Mouse (Mus musculus): ENCODE measurements around the gene Pnmal1. TPM values are rescaled to one million over a fixed set of nuclear protein-coding genes. Genes with fewer than 3 reads are reported as not detected.

Pnmal1 gene
- polyA plus RNA-seq, 1 experiment from 2014 or later: 0.33 TPM

DNA sequence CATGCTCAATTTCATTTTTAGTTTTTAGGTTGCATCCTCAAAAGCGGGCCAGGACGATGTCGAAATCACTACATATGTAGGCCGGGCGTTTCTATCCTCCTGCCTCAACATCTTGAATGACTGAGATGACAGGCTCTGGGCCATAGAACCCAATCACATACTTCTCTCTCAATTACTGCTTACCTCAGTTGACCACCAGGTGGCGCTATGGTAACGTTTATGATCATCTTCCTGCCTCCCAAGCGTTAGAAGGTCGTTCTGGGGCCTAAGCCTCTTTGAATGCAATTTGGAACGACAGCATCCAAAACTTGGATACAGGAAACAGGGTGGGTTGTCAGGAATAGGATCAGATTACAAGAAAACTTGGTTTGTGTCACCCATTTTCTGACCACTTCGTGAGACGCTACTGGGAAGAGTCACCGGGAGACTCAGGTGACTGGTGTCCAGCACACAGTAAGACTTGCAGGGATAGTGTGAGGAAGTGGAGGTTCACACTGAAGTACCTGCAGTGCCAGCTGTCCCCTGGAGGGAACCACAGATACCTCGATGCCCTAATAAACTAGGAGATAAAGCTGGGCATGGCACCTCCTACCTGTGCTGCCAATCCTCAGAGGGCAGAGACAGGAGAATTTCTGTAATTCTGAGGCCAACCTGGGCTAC, 27.4 kb upstream of the Pnmal1 start:
- Histone ChIP-seq H3K4me2 (no peak overlapping the region), H3K4me3 (no peak overlapping the region), H3K27ac (no peak overlapping the region), H3K4me1 (0 out of 2 replicates have a peak, but pooled peaks cover 2% of the 10 kb centered on the region), H3K9me3 (no peaks in the 10 kb centered on the region), H3K36me3 (no peaks in the 10 kb centered on the region), H3K9ac (no peak overlapping the region), H3K27me3 (no peaks in the 10 kb centered on the region)
- 18% methylated on average over 14 of the region's 14 CpGs for WGBS
- ATAC-seq (ENCODE audit: insufficient number of reproducible peaks, low FRiP score, low TSS enrichment, low read depth): peak; percentile 61; the same call in 1 of the 2 replicates

DNA sequence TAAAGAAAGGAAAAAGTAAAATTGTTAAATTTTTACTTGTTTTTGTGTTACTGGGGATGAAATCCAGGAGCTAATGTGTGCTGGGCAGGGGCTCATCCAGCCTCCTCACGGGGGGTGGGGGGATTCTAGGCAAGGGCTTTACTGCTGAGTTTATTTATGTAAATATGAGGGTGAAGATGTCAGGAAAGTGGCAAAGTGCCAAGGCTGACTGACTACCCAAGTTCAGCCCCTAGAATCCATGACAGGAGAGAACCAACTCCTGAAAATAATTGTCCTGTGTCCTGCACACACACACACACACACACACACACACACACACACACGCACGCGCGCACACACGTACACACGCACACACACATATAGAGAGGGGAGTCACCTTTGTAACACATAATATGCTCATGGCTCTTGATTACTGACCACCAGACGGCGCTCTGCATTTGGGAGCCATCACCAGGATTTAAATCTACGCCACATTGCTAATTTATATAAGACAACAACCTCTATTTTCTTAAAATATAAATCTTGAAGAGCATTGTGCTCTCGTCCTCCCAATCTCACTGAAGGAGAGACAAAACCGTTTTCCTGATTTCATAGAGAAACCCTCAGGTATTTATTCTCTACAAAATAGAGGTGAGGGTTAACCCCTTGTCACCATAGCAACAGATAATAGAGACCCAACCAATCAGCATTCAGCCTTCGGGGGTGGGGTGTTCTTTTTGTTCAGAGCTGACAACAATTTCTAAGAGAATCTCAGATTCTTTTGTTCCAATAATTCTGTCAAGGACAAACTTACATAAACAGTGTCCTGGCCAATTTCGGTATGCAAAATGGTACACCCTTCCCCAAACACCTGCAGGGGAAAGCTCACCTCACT, 26.5 kb upstream of the Pnmal1 start:
- H3K27me3 ChIP-seq: no peaks in the 10 kb centered on the region
- 0 out of 2 replicates have a peak, but pooled peaks have one; percentile 42 for ATAC-seq (ENCODE audit: insufficient number of reproducible peaks, low FRiP score, low TSS enrichment, low read depth)
- H3K4me2 ChIP-seq: no peak overlapping the region
- no peak overlapping the region for H3K27ac ChIP-seq
- H3K9ac ChIP-seq: no peak overlapping the region
- no peak overlapping the region for H3K4me3 ChIP-seq
- 49% methylated on average over 14 of the region's 14 CpGs for WGBS
- 0 out of 2 replicates have a peak, but pooled peaks cover 2% of the 10 kb centered on the region for H3K4me1 ChIP-seq
- no peaks in the 10 kb centered on the region for H3K36me3 ChIP-seq
- H3K9me3 ChIP-seq: no peaks in the 10 kb centered on the region

DNA sequence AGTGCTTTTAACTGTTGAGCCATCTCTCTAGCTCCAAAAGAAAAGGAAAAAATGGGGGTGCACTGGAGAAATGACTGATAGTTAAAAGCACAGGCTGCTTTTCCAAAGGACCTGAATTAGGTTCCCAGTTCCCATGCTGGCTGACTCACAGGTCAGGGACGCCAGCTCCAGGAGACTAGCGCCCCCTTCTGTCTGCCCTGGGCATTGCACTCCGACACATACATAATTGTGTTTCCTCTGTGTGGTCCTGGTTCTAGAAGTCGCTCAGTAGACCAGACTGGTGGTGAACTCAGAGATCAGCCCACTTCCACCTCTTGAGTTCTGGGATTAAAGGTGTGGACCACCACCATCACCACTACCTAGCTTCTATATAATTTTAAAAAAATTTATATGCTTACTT, 22.2 kb upstream of the Pnmal1 start:
- Histone ChIP-seq H3K9ac (no peak overlapping the region), H3K36me3 (no peaks in the 10 kb centered on the region), H3K27me3 (no peaks in the 10 kb centered on the region), H3K9me3 (no peaks in the 10 kb centered on the region), H3K27ac (no peak overlapping the region), H3K4me3 (no peak overlapping the region), H3K4me2 (no peak overlapping the region), H3K4me1 (peaks cover 20% of the 10 kb centered on the region)
- WGBS: 53% methylated on average over 4 of the region's 4 CpGs
- no peak for ATAC-seq (ENCODE audit: insufficient number of reproducible peaks, low FRiP score, low TSS enrichment, low read depth)

DNA sequence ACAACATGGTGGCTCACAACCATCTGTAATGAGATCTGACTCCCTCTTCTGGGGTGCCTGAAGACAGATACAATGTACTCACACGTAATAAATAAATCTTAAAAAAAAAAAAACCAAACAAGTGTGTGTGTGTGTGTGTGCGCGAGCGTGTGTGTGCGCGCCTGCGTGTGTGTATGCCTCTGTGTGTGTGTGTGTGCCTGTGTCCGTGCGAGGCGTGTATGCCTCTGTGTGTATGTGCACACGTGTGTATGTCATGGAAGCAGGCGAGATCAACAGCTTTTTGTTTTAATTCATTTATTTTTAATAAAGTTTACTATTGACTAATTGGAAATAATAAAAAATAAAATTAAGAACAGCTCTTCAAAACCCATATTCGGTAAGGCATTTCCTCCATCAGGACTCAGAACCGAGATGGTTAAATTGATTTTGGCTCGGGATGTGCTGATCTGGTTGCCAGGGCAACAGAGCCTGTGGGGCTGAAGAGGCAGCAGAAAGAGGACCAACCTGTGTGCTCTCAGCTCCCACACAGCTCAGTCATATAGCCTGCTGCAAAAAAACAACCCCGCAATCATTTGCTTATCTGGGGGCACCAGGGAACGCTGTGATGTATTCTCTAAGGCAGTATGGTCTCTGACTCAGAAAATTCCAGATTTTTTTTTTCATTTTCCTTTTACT, 21.2 kb upstream of the Pnmal1 start:
- Histone ChIP-seq H3K4me3 (no peak overlapping the region), H3K27ac (no peak overlapping the region), H3K27me3 (no peaks in the 10 kb centered on the region), H3K9ac (no peak overlapping the region), H3K9me3 (no peaks in the 10 kb centered on the region), H3K36me3 (no peaks in the 10 kb centered on the region), H3K4me2 (no peak overlapping the region), H3K4me1 (peaks cover 20% of the 10 kb centered on the region)
- ATAC-seq (ENCODE audit: insufficient number of reproducible peaks, low FRiP score, low TSS enrichment, low read depth): no peak
- 66% methylated on average over 17 of the region's 17 CpGs for WGBS

DNA sequence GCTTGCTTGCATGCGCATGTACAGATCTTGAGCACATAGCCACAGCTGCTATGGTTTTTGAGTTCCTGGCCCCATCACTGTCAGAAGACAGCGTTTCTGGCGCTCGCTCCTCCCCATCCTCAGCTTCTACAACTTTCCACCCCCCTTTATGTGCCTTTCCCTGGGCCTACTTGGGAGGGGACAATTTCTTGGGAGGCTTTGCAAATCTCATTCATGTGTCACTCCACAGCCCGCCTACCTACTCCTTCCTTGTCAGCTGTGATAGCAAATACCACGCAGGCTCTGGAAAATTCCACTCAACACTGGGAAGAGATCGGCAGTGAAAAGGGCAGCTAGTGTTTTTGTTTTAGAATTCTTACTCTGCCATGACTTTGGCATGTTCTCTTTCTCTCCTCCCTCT, 19.2 kb upstream of the Pnmal1 start:
- peaks cover 7% of the 10 kb centered on the region for H3K27me3 ChIP-seq
- no peak for ATAC-seq (ENCODE audit: insufficient number of reproducible peaks, low FRiP score, low TSS enrichment, low read depth)
- 0 out of 2 replicates have a peak overlapping the region, but pooled peaks have one; percentile 5 for H3K4me2 ChIP-seq
- H3K9me3 ChIP-seq: no peaks in the 10 kb centered on the region
- no peaks in the 10 kb centered on the region for H3K36me3 ChIP-seq
- H3K4me1 ChIP-seq: peaks cover 34% of the 10 kb centered on the region
- 28% methylated on average over 7 of the region's 7 CpGs for WGBS
- H3K27ac ChIP-seq: peak overlapping the region; percentile 78
- H3K4me3 ChIP-seq: no peak overlapping the region
- no peak overlapping the region for H3K9ac ChIP-seq

DNA sequence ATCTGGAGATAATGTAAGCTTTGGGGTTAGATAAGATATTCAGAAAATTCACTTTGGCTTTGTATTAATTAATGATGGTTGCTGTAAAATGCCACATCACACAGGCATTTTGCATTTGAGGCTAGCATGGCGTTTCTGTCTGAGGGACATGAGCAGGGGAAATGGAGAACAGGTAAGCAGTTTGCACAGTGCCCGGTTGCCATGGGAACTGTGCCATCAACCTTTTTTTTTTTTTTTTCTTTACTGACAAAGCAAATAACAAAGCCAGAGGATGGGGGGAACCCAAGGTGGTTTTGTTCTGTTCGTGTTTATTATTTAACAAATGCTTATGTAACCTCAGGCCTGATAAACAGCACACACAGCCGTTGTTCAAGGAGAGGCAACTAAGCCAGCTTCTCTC, 16.6 kb upstream of the Pnmal1 start:
- 61% methylated on average over 4 of the region's 4 CpGs for WGBS
- H3K36me3 ChIP-seq: no peaks in the 10 kb centered on the region
- no peak for ATAC-seq (ENCODE audit: insufficient number of reproducible peaks, low FRiP score, low TSS enrichment, low read depth)
- H3K4me3 ChIP-seq: no peak overlapping the region
- H3K27ac ChIP-seq: no peak overlapping the region
- H3K4me2 ChIP-seq: no peak overlapping the region
- H3K9ac ChIP-seq: no peak overlapping the region
- no peaks in the 10 kb centered on the region for H3K9me3 ChIP-seq
- peaks cover 29% of the 10 kb centered on the region for H3K27me3 ChIP-seq
- H3K4me1 ChIP-seq: peaks cover 59% of the 10 kb centered on the region

DNA sequence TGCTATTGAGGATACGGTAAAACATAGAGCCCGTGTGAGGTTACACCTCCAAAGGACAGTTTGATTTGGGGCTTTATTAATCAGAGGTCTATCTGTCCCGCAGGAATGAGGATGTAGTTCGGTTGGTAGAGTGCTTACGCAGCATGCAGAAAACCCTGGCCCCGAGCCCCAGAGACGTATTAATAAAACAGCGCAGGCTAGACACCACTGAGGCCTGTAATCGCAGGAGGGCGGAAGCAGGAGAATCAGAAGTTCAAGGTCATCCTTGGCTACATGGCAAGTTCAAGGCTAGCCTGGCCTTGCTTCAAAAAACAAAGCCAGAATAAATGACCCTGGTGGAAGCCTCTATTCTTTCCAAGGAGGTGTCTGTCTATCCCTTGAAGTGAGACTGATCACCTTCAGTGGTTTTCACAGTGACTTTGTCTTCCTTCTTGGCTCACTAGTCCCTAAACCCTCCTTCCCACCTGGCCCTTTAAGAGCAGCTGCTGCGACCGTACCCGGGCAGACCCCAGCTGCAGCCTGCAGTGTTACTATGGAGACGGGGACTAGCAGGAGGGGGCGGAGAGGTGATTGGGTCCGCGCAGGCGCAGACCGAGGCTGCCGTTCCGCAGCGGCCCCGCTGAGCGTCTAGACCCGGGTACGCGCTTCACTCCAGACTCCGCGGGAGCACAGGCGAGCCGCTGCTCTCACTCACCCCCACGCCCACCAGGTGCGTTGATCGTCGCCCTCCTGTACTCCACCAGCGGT, 15.2 kb upstream of the Pnmal1 start, which contains the start of gene Pnmal2:
Gene Pnmal2, plus strand, starts transcription at position 622 of the 747 bp plus-strand sequence.
- peak within 1 kb of the TSS; percentile 64 for H3K4me3 ChIP-seq
- peaks cover 68% of the 10 kb centered on the region for H3K4me1 ChIP-seq
- no peaks in the 10 kb centered on the region for H3K9me3 ChIP-seq
- H3K4me2 ChIP-seq: peak within 1 kb of the TSS; percentile 81
- H3K27me3 ChIP-seq: peaks cover 41% of the 10 kb centered on the region
- H3K36me3 ChIP-seq: no peaks in the 10 kb centered on the region
- WGBS: 14% methylated on average over 36 of the region's 36 CpGs
- peak within 1 kb of the TSS; percentile 69 for H3K9ac ChIP-seq
- H3K27ac ChIP-seq: peak within 1 kb of the TSS; percentile 69
- peak; percentile 86 for ATAC-seq (ENCODE audit: insufficient number of reproducible peaks, low FRiP score, low TSS enrichment, low read depth)

DNA sequence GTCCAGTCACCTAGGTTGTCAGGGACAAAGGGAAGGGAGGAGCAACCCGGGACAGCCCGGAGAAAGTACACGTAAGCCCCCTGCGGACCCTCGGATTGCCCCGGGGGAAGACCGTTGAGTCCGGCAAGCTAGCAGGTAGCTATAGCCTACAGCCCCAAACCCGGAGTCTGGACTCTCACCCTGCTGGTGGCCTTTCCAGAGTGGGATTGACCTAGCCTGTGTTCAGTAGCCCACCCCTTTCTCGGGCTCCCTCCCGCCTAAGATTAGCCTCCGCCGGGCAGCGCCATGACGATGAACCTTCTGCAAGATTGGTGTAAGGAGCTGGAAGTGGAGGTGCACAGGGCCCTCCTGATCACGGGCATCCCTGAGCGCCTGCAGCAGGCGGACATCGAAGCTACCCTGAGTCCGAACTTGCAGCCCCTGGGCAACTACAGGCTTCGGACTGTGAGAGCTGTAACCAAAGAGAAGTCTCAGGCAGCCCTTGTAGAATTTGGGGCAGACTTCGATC, 14.6 kb upstream of the Pnmal1 start:
- H3K4me1 ChIP-seq: peaks cover 70% of the 10 kb centered on the region
- peak overlapping the region; percentile 69 for H3K27ac ChIP-seq
- H3K36me3 ChIP-seq: no peaks in the 10 kb centered on the region
- peak overlapping the region; percentile 69 for H3K9ac ChIP-seq
- peak overlapping the region; percentile 81 for H3K4me2 ChIP-seq
- 1% methylated on average over 22 of the region's 22 CpGs for WGBS
- ATAC-seq (ENCODE audit: insufficient number of reproducible peaks, low FRiP score, low TSS enrichment, low read depth): no peak
- H3K9me3 ChIP-seq: no peaks in the 10 kb centered on the region
- peak overlapping the region; percentile 64 for H3K4me3 ChIP-seq
- H3K27me3 ChIP-seq: peaks cover 48% of the 10 kb centered on the region

DNA sequence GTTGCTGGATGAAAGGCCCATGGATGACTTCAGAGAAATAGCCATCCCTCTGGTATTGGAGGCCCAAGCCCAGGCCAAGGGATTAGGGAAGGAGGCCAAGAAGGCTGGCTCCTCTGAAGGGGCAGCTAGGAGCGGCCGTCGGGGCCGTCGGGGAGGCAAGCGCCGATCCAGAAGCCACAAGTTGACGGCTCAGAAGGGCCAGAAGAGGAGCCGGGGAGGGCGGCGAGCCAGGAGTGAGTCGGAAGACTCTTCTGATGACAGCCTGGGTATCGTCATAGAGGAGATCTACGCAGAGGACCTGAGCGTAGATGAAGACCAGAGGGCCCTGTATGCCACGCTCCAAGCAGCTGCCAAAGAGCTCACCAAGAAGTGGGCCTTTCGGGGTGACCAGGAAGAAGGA, 14.1 kb upstream of the Pnmal1 start:
- Histone ChIP-seq H3K4me3 (peak overlapping the region; percentile 64), H3K27ac (0 out of 2 replicates have a peak overlapping the region, but pooled peaks have one; percentile 69), H3K4me2 (peak overlapping the region; percentile 81), H3K4me1 (peaks cover 69% of the 10 kb centered on the region), H3K9ac (0 out of 2 replicates have a peak overlapping the region, but pooled peaks have one; percentile 69), H3K27me3 (peaks cover 48% of the 10 kb centered on the region), H3K36me3 (no peaks in the 10 kb centered on the region), H3K9me3 (no peaks in the 10 kb centered on the region)
- no peak for ATAC-seq (ENCODE audit: insufficient number of reproducible peaks, low FRiP score, low TSS enrichment, low read depth)
- 18% methylated on average over 17 of the region's 17 CpGs for WGBS

DNA sequence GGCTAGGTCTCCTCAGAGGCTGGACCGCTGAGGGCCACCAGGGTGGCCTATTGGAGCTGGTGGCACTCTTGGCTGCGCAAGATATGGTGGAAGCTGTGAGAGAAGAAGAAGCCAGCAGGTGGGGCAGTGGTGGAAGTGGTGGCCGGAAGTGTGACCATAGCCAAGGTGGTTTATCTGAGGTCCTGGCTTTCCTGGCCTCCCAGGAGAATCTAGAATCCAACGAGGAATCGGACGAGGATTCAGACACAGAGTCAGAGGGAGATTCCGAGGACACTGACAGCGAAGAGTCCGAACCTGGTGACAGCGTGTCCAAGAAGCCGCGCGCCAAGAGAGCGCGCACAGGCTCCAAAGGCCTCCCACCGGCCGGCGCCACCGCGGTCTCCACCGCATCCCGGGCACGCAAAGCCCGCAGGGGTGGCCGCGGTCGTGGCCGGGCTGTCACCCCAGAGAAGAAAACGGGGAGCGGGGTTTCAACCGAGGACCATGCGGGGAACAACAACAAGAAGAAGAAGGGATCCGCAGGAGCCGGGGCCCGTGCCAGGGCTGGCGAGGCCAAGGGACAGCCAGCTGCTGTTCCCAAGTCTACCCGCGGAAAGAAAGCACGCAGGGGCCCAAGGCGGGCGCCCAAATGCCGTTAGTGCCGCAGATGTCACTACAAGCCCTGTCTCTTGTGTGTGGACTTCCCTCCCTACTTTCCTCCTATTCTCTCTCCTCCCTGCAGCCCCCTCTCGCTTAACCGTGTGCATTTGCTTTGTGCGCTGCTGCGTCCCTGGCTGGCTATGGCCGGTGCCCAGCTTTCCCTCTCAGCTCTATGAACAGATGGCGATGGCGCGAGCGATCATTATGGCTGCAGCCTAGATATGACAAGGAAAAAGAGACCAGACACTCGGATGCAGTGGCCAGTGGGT, 12.8 kb upstream of the Pnmal1 start:
- no peaks in the 10 kb centered on the region for H3K36me3 ChIP-seq
- peak overlapping the region; percentile 67 for H3K27ac ChIP-seq
- H3K4me2 ChIP-seq: peak overlapping the region; percentile 81
- peak overlapping the region; percentile 64 for H3K4me3 ChIP-seq
- peak overlapping the region; percentile 18 for H3K9ac ChIP-seq
- WGBS: 10% methylated on average over 53 of the region's 53 CpGs
- ATAC-seq (ENCODE audit: insufficient number of reproducible peaks, low FRiP score, low TSS enrichment, low read depth): no peak
- peaks cover 64% of the 10 kb centered on the region for H3K4me1 ChIP-seq
- no peaks in the 10 kb centered on the region for H3K9me3 ChIP-seq
- peaks cover 48% of the 10 kb centered on the region for H3K27me3 ChIP-seq

Measured in limb, embryonic 15.5 days (tissue).